Mouse (Mus musculus): Measurements from ENCODE around the gene Olfr131. TPM values are rescaled to one million over a fixed set of nuclear protein-coding genes. Genes with fewer than 3 reads are reported as not detected.
"Not testable (repeated sequence)": the region's sequence is repeated elsewhere in the genome, so short reads cannot be mapped to it uniquely, and the experiment has no call there.

Gene Olfr131
- polyA plus RNA-seq (2016; fragmentation: Nextera tagmentation; extraction: Ambion mirVana), result not detected in 2 replicates

GRCm38 (mm10) chr17:38088593-38088992, at the start of gene Olfr131:
Gene Olfr131 (minus strand): TSS chr17:38088693.
- H3K27ac ChIP-seq, result no peak within 1 kb of the TSS
- H3K27me3 ChIP-seq (ENCODE audit: low read depth, poor library complexity, severe bottlenecking), result no peaks in the 10 kb centered on the region
- DNase-seq (ENCODE audit: low spot score), result no peak
- H3K4me1 ChIP-seq, result no peaks in the 10 kb centered on the region
- H3K36me3 ChIP-seq, result no peaks in the 10 kb centered on the region
- H3K4me3 ChIP-seq, result no peak within 1 kb of the TSS
- H3K9me3 ChIP-seq (replicated peaks), result no peaks in the 10 kb centered on the region; the same call in 1 of the 2 replicates

GRCm38 (mm10) chr17:38134426-38134825, 45.9 kb upstream of the Olfr131 start, which contains the start of gene Olfr132:
Gene Olfr132 (minus strand): TSS chr17:38134526.
- Histone ChIP-seq H3K4me1 (no peaks in the 10 kb centered on the region), H3K27me3 (ENCODE audit: low read depth, poor library complexity, severe bottlenecking) (no peaks in the 10 kb centered on the region), H3K27ac (no peak within 1 kb of the TSS), H3K36me3 (no peaks in the 10 kb centered on the region), H3K9me3 (replicated peaks) (no peaks in the 10 kb centered on the region), H3K4me3 (no peak within 1 kb of the TSS)
- WGBS, result 77% methylated on average over 1 of the region's 1 CpGs
- no peak for DNase-seq (ENCODE audit: low spot score)

- not testable (repeated sequence) for H3K4me3 ChIP-seq; H3K27me3 ChIP-seq (ENCODE audit: low read depth, poor library complexity, severe bottlenecking); H3K9me3 ChIP-seq (replicated peaks); DNase-seq (ENCODE audit: low spot score); H3K27ac ChIP-seq; H3K4me1 ChIP-seq; H3K36me3 ChIP-seq
- WGBS, result 74% methylated on average over 3 of the region's 3 CpGs
Measured at GRCm38 (mm10) chr17:38125371-38125770, 36.9 kb upstream of the Olfr131 start.

GRCm38 (mm10) chr17:38124199-38124598, 35.7 kb upstream of the Olfr131 start:
- H3K4me1 ChIP-seq; H3K36me3 ChIP-seq; H3K4me3 ChIP-seq; DNase-seq (ENCODE audit: low spot score); H3K9me3 ChIP-seq (replicated peaks); H3K27ac ChIP-seq; H3K27me3 ChIP-seq (ENCODE audit: low read depth, poor library complexity, severe bottlenecking): not testable (repeated sequence)
- WGBS, result 75% methylated on average over 1 of the region's 1 CpGs

- Histone ChIP-seq H3K9me3 (replicated peaks) (no peaks in the 10 kb centered on the region; the same call in 1 of the 2 replicates), H3K36me3 (no peaks in the 10 kb centered on the region), H3K4me1 (no peaks in the 10 kb centered on the region), H3K4me3 (no peak overlapping the region), H3K27ac (no peak overlapping the region), H3K27me3 (ENCODE audit: low read depth, poor library complexity, severe bottlenecking) (no peaks in the 10 kb centered on the region)
- WGBS, result 88% methylated on average over 4 of the region's 4 CpGs
- DNase-seq (ENCODE audit: low spot score), result no peak
Measured at GRCm38 (mm10) chr17:38082364-38082763, 6.1 kb downstream of the Olfr131 start.

- H3K4me3 ChIP-seq, result no peak within 1 kb of the TSS
- 87% methylated on average over 1 of the region's 1 CpGs for WGBS
- no peaks in the 10 kb centered on the region for H3K9me3 ChIP-seq (replicated peaks)
- H3K4me1 ChIP-seq, result no peaks in the 10 kb centered on the region
- DNase-seq (ENCODE audit: low spot score), result no peak
- no peak within 1 kb of the TSS for H3K27ac ChIP-seq
- H3K27me3 ChIP-seq (ENCODE audit: low read depth, poor library complexity, severe bottlenecking), result no peaks in the 10 kb centered on the region
- no peaks in the 10 kb centered on the region for H3K36me3 ChIP-seq
Measured at GRCm38 (mm10) chr17:38063621-38064020, 24.9 kb downstream of the Olfr131 start, which contains the start of gene Olfr130. Gene Olfr130 (plus strand): TSS chr17:38063921.

GRCm38 (mm10) chr17:38059979-38060378, 28.5 kb downstream of the Olfr131 start, which contains the start of gene Olfr129:
Gene Olfr129 (minus strand): TSS chr17:38060079.
- DNase-seq (ENCODE audit: low spot score), result no peak
- Histone ChIP-seq H3K27ac (no peak within 1 kb of the TSS), H3K9me3 (replicated peaks) (no peaks in the 10 kb centered on the region), H3K4me3 (no peak within 1 kb of the TSS), H3K27me3 (ENCODE audit: low read depth, poor library complexity, severe bottlenecking) (no peaks in the 10 kb centered on the region), H3K36me3 (no peaks in the 10 kb centered on the region), H3K4me1 (no peaks in the 10 kb centered on the region)
- WGBS, result 74% methylated on average over 1 of the region's 1 CpGs

Other genes with a start within 250 kb of the Olfr131 start
- not detected in 2 replicates for gene Olfr126, start 241.2 kb downstream of the Olfr131 start, polyA plus RNA-seq (2016; fragmentation: Nextera tagmentation; extraction: Ambion mirVana)
- not detected in 2 replicates for gene Olfr127, start 188.3 kb downstream of the Olfr131 start, polyA plus RNA-seq (2016; fragmentation: Nextera tagmentation; extraction: Ambion mirVana)
- gene Olfr128, start 168.1 kb downstream of the Olfr131 start, polyA plus RNA-seq (2016; fragmentation: Nextera tagmentation; extraction: Ambion mirVana), result not detected in 2 replicates
- gene Olfr761, start 135.6 kb downstream of the Olfr131 start, polyA plus RNA-seq (2016; fragmentation: Nextera tagmentation; extraction: Ambion mirVana), result not detected in 2 replicates
- not detected in 2 replicates for gene Olfr129, start 28.6 kb downstream of the Olfr131 start, polyA plus RNA-seq (2016; fragmentation: Nextera tagmentation; extraction: Ambion mirVana)
- not detected in 2 replicates for gene Olfr130, start 24.8 kb downstream of the Olfr131 start, polyA plus RNA-seq (2016; fragmentation: Nextera tagmentation; extraction: Ambion mirVana)
- gene Olfr132, start 45.8 kb upstream of the Olfr131 start, polyA plus RNA-seq (2016; fragmentation: Nextera tagmentation; extraction: Ambion mirVana), result not detected in 2 replicates
- gene Olfr133, start 56.6 kb upstream of the Olfr131 start, polyA plus RNA-seq (2016; fragmentation: Nextera tagmentation; extraction: Ambion mirVana), result not detected in 2 replicates
- not detected in 2 replicates for gene Olfr134, start 82.7 kb upstream of the Olfr131 start, polyA plus RNA-seq (2016; fragmentation: Nextera tagmentation; extraction: Ambion mirVana)
- not detected in 2 replicates for gene Olfr135, start 115.6 kb upstream of the Olfr131 start, polyA plus RNA-seq (2016; fragmentation: Nextera tagmentation; extraction: Ambion mirVana)
- not detected in 2 replicates for gene Olfr138, start 172.3 kb upstream of the Olfr131 start, polyA plus RNA-seq (2016; fragmentation: Nextera tagmentation; extraction: Ambion mirVana)
- gene Olfr137, start 218.9 kb upstream of the Olfr131 start, polyA plus RNA-seq (2016; fragmentation: Nextera tagmentation; extraction: Ambion mirVana), result not detected in 2 replicates
- gene Olfr136, start 241.1 kb upstream of the Olfr131 start, polyA plus RNA-seq (2016; fragmentation: Nextera tagmentation; extraction: Ambion mirVana), result not detected in 2 replicates

All from limb, embryonic 10.5 days (tissue).